Mouse (Mus musculus): ENCODE measurements around the gene Klk1b3.

Gene Klk1b3

GRCm38 (mm10) chr7:44225076-44225475 is 27.1 kb downstream of the Klk1b3 start, which contains the start of gene Klk1:
Gene Klk1 (plus strand): TSS chr7:44225360.
- H3K4me1 ChIP-seq (replicated peaks; ENCODE audit: low read depth, low read length), result peaks cover 49% of the 10 kb centered on the region
- no peak within 1 kb of the TSS for H3K4me3 ChIP-seq (replicated peaks; ENCODE audit: low read length)
- H3K27me3 ChIP-seq (ENCODE audit: insufficient read depth, low read length), result 0 out of 2 replicates have a peak, but pooled peaks cover 2% of the 10 kb centered on the region
- peaks cover 25% of the 10 kb centered on the region for H3K9me3 ChIP-seq (ENCODE audit: low read length)
- no peak for TF ChIP-seq CTCF (conservative IDR thresholded peaks at IDR 0.05; ENCODE audit: low read length)
- TF ChIP-seq POU5F1 (IDR thresholded peaks at IDR 0.05; ENCODE audit: borderline replicate concordance, low read length), result no peak
- TF ChIP-seq NANOG (IDR thresholded peaks at IDR 0.05; ENCODE audit: borderline replicate concordance, low read length), result 0 out of 2 replicates have a peak, but pooled peaks have one; percentile 11
- H3K36me3 ChIP-seq (ENCODE audit: insufficient read depth, low read length), result no peaks in the 10 kb centered on the region

DNA sequence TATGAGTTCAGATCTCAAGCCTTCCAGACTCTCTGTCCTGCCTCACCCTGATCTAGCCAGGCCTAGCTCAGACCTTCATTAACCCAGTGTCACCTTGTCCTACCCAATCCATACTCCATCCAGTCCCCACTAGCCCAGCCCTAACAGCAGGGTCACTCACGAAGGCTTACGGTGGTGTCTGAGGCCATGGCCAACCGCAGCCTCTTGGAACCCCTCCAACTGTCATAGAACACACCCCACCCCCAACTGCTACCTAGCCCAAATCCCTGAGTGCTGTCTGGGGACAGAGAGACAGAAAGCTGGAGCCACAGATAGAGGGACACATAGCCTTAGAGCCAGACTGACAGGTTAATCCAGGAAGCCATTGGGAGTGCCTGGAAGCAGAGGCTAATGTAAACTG is 37.9 kb downstream of the Klk1b3 start, which contains the start of gene Gm36864:
Gene Gm36864 (plus strand): TSS at position 269 of the 400 bp plus-strand sequence.
- Histone ChIP-seq H3K4me1 (replicated peaks; ENCODE audit: low read depth, low read length) (peaks cover 14% of the 10 kb centered on the region), H3K4me3 (replicated peaks; ENCODE audit: low read length) (no peak within 1 kb of the TSS), H3K9me3 (ENCODE audit: low read length) (peaks cover 13% of the 10 kb centered on the region), H3K36me3 (ENCODE audit: insufficient read depth, low read length) (no peaks in the 10 kb centered on the region), H3K27me3 (ENCODE audit: insufficient read depth, low read length) (0 out of 2 replicates have a peak, but pooled peaks cover 2% of the 10 kb centered on the region)
- TF ChIP-seq CTCF (conservative IDR thresholded peaks at IDR 0.05; ENCODE audit: low read length), result no peak
- TF ChIP-seq POU5F1 (IDR thresholded peaks at IDR 0.05; ENCODE audit: borderline replicate concordance, low read length), result no peak
- TF ChIP-seq NANOG (IDR thresholded peaks at IDR 0.05; ENCODE audit: borderline replicate concordance, low read length), result no peak

GRCm38 (mm10) chr7:44239913-44240312 is 41.9 kb downstream of the Klk1b3 start:
- peaks cover 14% of the 10 kb centered on the region for H3K4me1 ChIP-seq (replicated peaks; ENCODE audit: low read depth, low read length)
- peaks cover 30% of the 10 kb centered on the region for H3K9me3 ChIP-seq (ENCODE audit: low read length)
- no peaks in the 10 kb centered on the region for H3K27me3 ChIP-seq (ENCODE audit: insufficient read depth, low read length)
- no peak for TF ChIP-seq POU5F1 (IDR thresholded peaks at IDR 0.05; ENCODE audit: borderline replicate concordance, low read length)
- TF ChIP-seq NANOG (IDR thresholded peaks at IDR 0.05; ENCODE audit: borderline replicate concordance, low read length), result no peak
- no peak for TF ChIP-seq CTCF (conservative IDR thresholded peaks at IDR 0.05; ENCODE audit: low read length)
- H3K36me3 ChIP-seq (ENCODE audit: insufficient read depth, low read length), result 0 out of 2 replicates have a peak, but pooled peaks cover 3% of the 10 kb centered on the region
- H3K4me3 ChIP-seq (replicated peaks; ENCODE audit: low read length), result no peak overlapping the region

DNA sequence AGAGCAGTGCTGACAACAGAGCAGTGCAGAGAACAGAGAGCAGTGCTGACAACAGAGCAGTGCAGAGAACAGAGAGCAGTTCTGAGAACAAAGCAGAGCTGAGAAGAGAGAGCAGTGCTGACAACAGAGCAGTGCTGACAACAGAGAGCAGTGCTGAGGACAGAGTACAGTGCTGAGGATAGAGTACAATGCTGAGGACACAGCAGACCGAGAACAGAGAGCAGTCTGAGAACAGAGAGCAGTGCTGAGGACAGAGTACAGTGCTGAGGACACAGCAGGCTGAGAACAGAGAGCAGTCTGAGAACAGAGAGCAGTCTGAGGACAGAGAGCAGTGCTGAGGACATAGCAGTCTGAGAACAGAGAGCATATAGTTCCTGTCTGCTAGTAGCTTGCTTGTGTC is 42.7 kb downstream of the Klk1b3 start:
- Histone ChIP-seq H3K27me3 (ENCODE audit: insufficient read depth, low read length) (no peaks in the 10 kb centered on the region), H3K36me3 (ENCODE audit: insufficient read depth, low read length) (0 out of 2 replicates have a peak, but pooled peaks cover 3% of the 10 kb centered on the region), H3K4me1 (replicated peaks; ENCODE audit: low read depth, low read length) (peaks cover 19% of the 10 kb centered on the region), H3K9me3 (ENCODE audit: low read length) (peaks cover 30% of the 10 kb centered on the region), H3K4me3 (replicated peaks; ENCODE audit: low read length) (no peak overlapping the region)
- TF ChIP-seq CTCF (conservative IDR thresholded peaks at IDR 0.05; ENCODE audit: low read length), result no peak
- TF ChIP-seq POU5F1 (IDR thresholded peaks at IDR 0.05; ENCODE audit: borderline replicate concordance, low read length), result no peak
- no peak for TF ChIP-seq NANOG (IDR thresholded peaks at IDR 0.05; ENCODE audit: borderline replicate concordance, low read length)

DNA sequence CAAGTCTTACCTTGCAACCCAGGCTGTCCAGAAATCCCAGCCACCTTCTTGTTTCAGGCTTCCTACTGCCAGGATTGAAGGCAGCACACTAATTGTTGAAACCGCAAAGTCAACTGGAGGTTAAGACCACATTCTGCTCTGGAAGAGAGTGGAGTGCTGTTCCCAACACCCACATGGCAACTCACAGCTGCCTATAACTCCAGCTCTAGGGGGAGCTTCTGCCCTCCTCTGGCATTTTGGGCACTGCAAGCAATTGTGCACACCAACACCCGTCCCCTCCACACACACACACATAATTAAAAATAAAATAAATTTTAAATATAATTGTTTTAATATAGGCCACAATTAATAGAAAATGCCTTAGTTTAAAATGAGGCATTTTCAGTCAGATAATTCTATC is 43.2 kb downstream of the Klk1b3 start:
- no peak for TF ChIP-seq POU5F1 (IDR thresholded peaks at IDR 0.05; ENCODE audit: borderline replicate concordance, low read length)
- TF ChIP-seq CTCF (conservative IDR thresholded peaks at IDR 0.05; ENCODE audit: low read length), result no peak
- TF ChIP-seq NANOG (IDR thresholded peaks at IDR 0.05; ENCODE audit: borderline replicate concordance, low read length), result no peak
- Histone ChIP-seq H3K27me3 (ENCODE audit: insufficient read depth, low read length) (no peaks in the 10 kb centered on the region), H3K9me3 (ENCODE audit: low read length) (peaks cover 30% of the 10 kb centered on the region), H3K36me3 (ENCODE audit: insufficient read depth, low read length) (0 out of 2 replicates have a peak, but pooled peaks cover 3% of the 10 kb centered on the region), H3K4me3 (replicated peaks; ENCODE audit: low read length) (no peak overlapping the region), H3K4me1 (replicated peaks; ENCODE audit: low read depth, low read length) (peaks cover 15% of the 10 kb centered on the region)

DNA sequence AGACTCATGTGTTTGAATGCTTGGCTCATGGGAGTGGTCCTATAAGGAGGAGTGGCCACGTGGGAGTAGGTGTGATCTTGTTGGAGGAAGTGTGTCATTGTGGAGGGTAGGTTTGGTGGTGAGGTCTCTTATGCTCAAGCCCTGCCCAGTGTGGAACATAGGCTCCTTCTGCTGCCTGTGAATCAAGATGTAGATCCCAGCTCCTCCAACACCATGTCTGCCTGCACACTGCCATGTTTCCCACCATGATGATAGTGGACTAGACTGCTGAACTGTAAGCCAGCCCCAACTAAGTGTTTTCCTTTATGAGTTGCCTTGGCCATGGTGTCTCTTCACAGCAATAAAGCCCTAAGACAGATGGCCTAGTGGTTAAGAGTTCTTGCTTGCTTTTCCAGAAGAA is 46.1 kb downstream of the Klk1b3 start:
- H3K27me3 ChIP-seq (ENCODE audit: insufficient read depth, low read length), result no peaks in the 10 kb centered on the region
- H3K4me3 ChIP-seq (replicated peaks; ENCODE audit: low read length), result no peak overlapping the region
- TF ChIP-seq NANOG (IDR thresholded peaks at IDR 0.05; ENCODE audit: borderline replicate concordance, low read length), result no peak
- TF ChIP-seq POU5F1 (IDR thresholded peaks at IDR 0.05; ENCODE audit: borderline replicate concordance, low read length), result no peak
- no peak for TF ChIP-seq CTCF (conservative IDR thresholded peaks at IDR 0.05; ENCODE audit: low read length)
- H3K9me3 ChIP-seq (ENCODE audit: low read length), result peaks cover 30% of the 10 kb centered on the region
- H3K4me1 ChIP-seq (replicated peaks; ENCODE audit: low read depth, low read length), result peaks cover 22% of the 10 kb centered on the region
- H3K36me3 ChIP-seq (ENCODE audit: insufficient read depth, low read length), result peaks cover 17% of the 10 kb centered on the region

DNA sequence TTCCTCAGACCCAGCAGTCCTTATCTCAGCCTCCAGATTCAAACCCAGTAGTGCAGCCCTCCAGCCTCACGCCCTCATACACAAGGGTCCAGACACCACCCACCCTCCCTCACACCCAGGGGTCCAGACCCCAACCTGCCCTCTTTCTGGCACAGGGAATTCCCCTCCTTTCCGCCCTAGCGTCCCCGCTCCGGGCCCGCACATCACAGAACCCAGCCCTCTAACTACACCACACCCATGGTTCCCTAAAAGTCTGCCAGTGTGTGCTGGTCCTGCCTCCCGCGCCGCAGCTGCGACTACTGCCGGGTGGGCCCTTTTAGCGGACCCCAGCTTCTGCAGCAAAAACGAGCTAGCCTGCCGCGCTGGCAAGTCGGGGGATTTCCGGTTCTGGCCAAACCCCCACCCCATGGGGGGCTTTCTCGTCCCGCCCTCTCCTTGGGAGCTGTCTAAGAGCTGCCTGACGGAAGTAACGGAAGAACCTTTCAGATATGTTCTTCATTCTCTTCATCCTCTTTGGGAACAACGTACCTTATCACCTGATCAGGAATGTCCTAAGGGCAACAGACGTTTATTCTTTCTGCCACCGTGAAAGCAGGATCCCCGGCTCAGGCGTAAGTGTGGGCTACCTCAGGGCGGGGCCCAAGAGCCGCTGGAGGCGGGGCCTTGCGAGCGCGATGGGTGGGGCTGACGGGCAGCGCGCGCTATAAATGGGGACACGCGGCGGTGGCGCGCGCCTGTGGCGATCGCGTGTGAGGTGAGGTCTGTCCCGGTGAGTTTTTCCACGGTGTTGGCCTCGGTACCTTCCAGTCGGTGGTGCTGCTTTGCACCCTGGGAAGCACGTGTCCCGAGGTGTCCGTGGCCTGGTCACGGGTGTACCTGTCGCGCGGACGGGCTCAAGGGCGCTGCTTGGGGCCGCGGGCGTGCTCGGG is 48.3 kb downstream of the Klk1b3 start, which contains the start of the genes 1700028J19Rik and 2410002F23Rik:
Gene 1700028J19Rik (minus strand): TSS at position 641 of the 929 bp plus-strand sequence.
Gene 2410002F23Rik (plus strand): TSS at position 668 of the 929 bp plus-strand sequence.
- TF ChIP-seq CTCF (conservative IDR thresholded peaks at IDR 0.05; ENCODE audit: low read length) (no peak), POU5F1 (IDR thresholded peaks at IDR 0.05; ENCODE audit: borderline replicate concordance, low read length) (no peak), NANOG (IDR thresholded peaks at IDR 0.05; ENCODE audit: borderline replicate concordance, low read length) (no peak)
- Histone ChIP-seq H3K4me1 (replicated peaks; ENCODE audit: low read depth, low read length) (peaks cover 42% of the 10 kb centered on the region), H3K9me3 (ENCODE audit: low read length) (peaks cover 14% of the 10 kb centered on the region), H3K27me3 (ENCODE audit: insufficient read depth, low read length) (no peaks in the 10 kb centered on the region), H3K36me3 (ENCODE audit: insufficient read depth, low read length) (peaks cover 40% of the 10 kb centered on the region), H3K4me3 (replicated peaks; ENCODE audit: low read length) (peak within 1 kb of the TSS; percentile 99)

- Histone ChIP-seq H3K4me1 (replicated peaks; ENCODE audit: low read depth, low read length) (peaks cover 43% of the 10 kb centered on the region), H3K27me3 (ENCODE audit: insufficient read depth, low read length) (no peaks in the 10 kb centered on the region), H3K9me3 (ENCODE audit: low read length) (peaks cover 9% of the 10 kb centered on the region), H3K4me3 (replicated peaks; ENCODE audit: low read length) (peak overlapping the region; percentile 99), H3K36me3 (ENCODE audit: insufficient read depth, low read length) (peaks cover 43% of the 10 kb centered on the region)
- TF ChIP-seq POU5F1 (IDR thresholded peaks at IDR 0.05; ENCODE audit: borderline replicate concordance, low read length), result no peak
Measured at GRCm38 (mm10) chr7:44246984-44247470, 49.0 kb downstream of the Klk1b3 start.
